Mouse (Mus musculus) ES-E14 (cell line): ENCODE measurements around the gene Ctrl. TPM values are rescaled to one million over a fixed set of nuclear protein-coding genes. Genes with fewer than 3 reads are reported as not detected.

Source experiments
- DNase-seq: peaks from one replicate; pipeline ENCODE4 v3.0.0-alpha.2; 2013; ENCODE audit warnings: low read depth, low spot score
- H3K27ac ChIP-seq: 2 replicates; pipeline ENCODE4 v1.5.1; 2012; ENCODE audit warnings: low read depth, mild to moderate bottlenecking, low read length, moderate library complexity, mixed read lengths; ENCODE audit not compliant: poor library complexity, insufficient read depth, severe bottlenecking
- H3K36me3 ChIP-seq: 2 replicates; pipeline ENCODE4 v1.6.1; 2012; ENCODE audit warnings: mild to moderate bottlenecking, low read length, moderate library complexity, mixed read lengths; ENCODE audit not compliant: control insufficient read depth, poor library complexity, insufficient read depth, severe bottlenecking
- H3K4me1 ChIP-seq, 2 experiments: fragments of 150-350 bp in 1 of 2; sonication (generic) in 1 of 2; 2 replicates each; pipeline ENCODE4 v1.6.1; 2012; ENCODE audit warnings: low read length in 2 of 2, mild to moderate bottlenecking in 1 of 2, mixed read lengths in 1 of 2; ENCODE audit not compliant: control insufficient read depth in 2 of 2, insufficient read depth in 2 of 2, poor library complexity in 1 of 2
- H3K4me3 ChIP-seq, 2 experiments: fragments of 150-350 bp in 1 of 2; sonication (generic) in 1 of 2; 2 replicates each; pipeline ENCODE4 v1.5.1; 2012; ENCODE audit warnings: low read length in 2 of 2, low read depth in 1 of 2, mild to moderate bottlenecking in 1 of 2, mixed read lengths in 1 of 2; ENCODE audit not compliant: insufficient read depth in 1 of 2, poor library complexity in 1 of 2, severe bottlenecking in 1 of 2
- H3K9ac ChIP-seq: 2 replicates; pipeline ENCODE4 v1.6.1; 2012; ENCODE audit warnings: low read depth, mild to moderate bottlenecking, low read length, mixed read lengths; ENCODE audit not compliant: poor library complexity, insufficient read depth, severe bottlenecking
- H3K9me3 ChIP-seq: fragments of 150-350 bp; sonication (generic); 2 replicates; pipeline ENCODE4 v1.6.1; 2012; ENCODE audit warnings: low read depth, mild to moderate bottlenecking, low read length; ENCODE audit not compliant: control insufficient read depth, insufficient read depth
- CHD2 ChIP-seq: IDR thresholded peaks from 2 replicates; pipeline ENCODE4 v1.6.1; 2014; ENCODE audit warnings: mild to moderate bottlenecking, low read depth, low read length, inconsistent platforms
- HCFC1 ChIP-seq: IDR thresholded peaks from 2 replicates; pipeline ENCODE4 v1.6.1; 2012; ENCODE audit warnings: low read length, inconsistent platforms, borderline replicate concordance; ENCODE audit not compliant: insufficient read depth
- MAFK ChIP-seq: IDR thresholded peaks from 2 replicates; pipeline ENCODE4 v1.6.1; 2014; ENCODE audit warnings: mild to moderate bottlenecking, low read depth, low read length, inconsistent platforms; ENCODE audit not compliant: insufficient read depth
- ZC3H11A ChIP-seq: IDR thresholded peaks from 2 replicates; pipeline ENCODE4 v1.6.1; 2012; ENCODE audit warnings: low read depth, mild to moderate bottlenecking, inconsistent platforms, low read length, borderline replicate concordance
- ZNF384 ChIP-seq: IDR thresholded peaks from 2 replicates; pipeline ENCODE4 v1.6.1; 2012; ENCODE audit warnings: low read depth, low read length, inconsistent platforms
- in situ Hi-C, 2 experiments: fragments of 600-800 bp; cut with MboI; formaldehyde crosslinking; loops; one replicate each; pipeline ENCODE4 v1.15.1; 2025; ENCODE audit warnings: low sequenced_read_pairs in 2 of 2, inconsistent platforms in 1 of 2; ENCODE audit not compliant: unreplicated experiment in 2 of 2
- total RNA-seq: library from RNA; depleted of rRNA; stranded (reverse); fragments of 300-350 nt; gene quantifications from 2 replicates; pipeline ENCODE4 v1.2.3, GENCODE M21; 2012

The Ctrl gene
- total RNA-seq, 1 experiment: 3.6 TPM

- in situ Hi-C loops: no loop called here
- no peak for TF ChIP-seq CHD2
- TF ChIP-seq HCFC1: peak; percentile 80
- Histone ChIP-seq H3K27ac (peak within 1 kb of the TSS; percentile 26), H3K4me3 (peak within 1 kb of the TSS; percentile 89 to 92), H3K9me3 (no peaks in the 10 kb centered on the region), H3K9ac (peak within 1 kb of the TSS; percentile 93), H3K4me1 (no peaks in the 10 kb centered on the region), H3K36me3 (no peaks in the 10 kb centered on the region)
- peak; percentile 89 for DNase-seq
These were observed 33.3 kb downstream of the Ctrl start, which contains the start of gene Pskh1 for GRCm38 (mm10) chr8:105900180-105900940. Gene Pskh1 (plus strand): TSS chr8:105900441.

GRCm38 (mm10) chr8:105897801-105898480, 35.7 kb downstream of the Ctrl start:
- peaks cover 0 to 8% of the 10 kb centered on the region in 2 experiments; a peak in 1 of 4 replicates for H3K4me1 ChIP-seq
- no peaks in the 10 kb centered on the region for H3K36me3 ChIP-seq
- H3K9me3 ChIP-seq: no peaks in the 10 kb centered on the region
- in situ Hi-C loops: no loop called here
- TF ChIP-seq MAFK: no peak
- TF ChIP-seq ZNF384: no peak
- TF ChIP-seq ZC3H11A: no peak
- TF ChIP-seq HCFC1: no peak
- TF ChIP-seq CHD2: no peak
- DNase-seq: no peak
- H3K9ac ChIP-seq: no peak overlapping the region
- no peak overlapping the region for H3K27ac ChIP-seq
- no peak overlapping the region for H3K4me3 ChIP-seq

- in situ Hi-C loops: no loop called here
- peak; percentile 85 for DNase-seq
- no peak within 1 kb of the TSS for H3K27ac ChIP-seq
- peaks cover 0 to 10% of the 10 kb centered on the region in 2 experiments; a peak in 1 of 4 replicates for H3K4me1 ChIP-seq
- 0 out of 2 replicates have a peak within 1 kb of the TSS, but pooled peaks have one; percentile 26 for H3K9ac ChIP-seq
- no peaks in the 10 kb centered on the region for H3K9me3 ChIP-seq
- H3K36me3 ChIP-seq: peaks cover 34% of the 10 kb centered on the region
- peak within 1 kb of the TSS; percentile 17 to 38; a peak in 2 of 4 replicates for H3K4me3 ChIP-seq
- no peak for TF ChIP-seq CHD2
- TF ChIP-seq ZC3H11A: no peak
- TF ChIP-seq MAFK: no peak
- TF ChIP-seq HCFC1: no peak
- TF ChIP-seq ZNF384: no peak
These were observed 40.3 kb downstream of the Ctrl start, which contains the start of gene Nrn1l for GRCm38 (mm10) chr8:105893339-105893738. Gene Nrn1l (plus strand): TSS chr8:105893567.

GRCm38 (mm10) chr8:105892432-105892831, 41.2 kb downstream of the Ctrl start:
- H3K4me3 ChIP-seq: no peak overlapping the region
- H3K27ac ChIP-seq: no peak overlapping the region
- peaks cover 43% of the 10 kb centered on the region for H3K36me3 ChIP-seq
- peaks cover 0 to 10% of the 10 kb centered on the region in 2 experiments; a peak in 1 of 4 replicates for H3K4me1 ChIP-seq
- H3K9me3 ChIP-seq: no peaks in the 10 kb centered on the region
- no peak for TF ChIP-seq ZC3H11A
- no peak for TF ChIP-seq ZNF384
- TF ChIP-seq HCFC1: no peak
- no peak for TF ChIP-seq CHD2
- TF ChIP-seq MAFK: no peak
- peak; percentile 27 for DNase-seq
- in situ Hi-C loops: no loop called here
- no peak overlapping the region for H3K9ac ChIP-seq
